Mouse (Mus musculus) kidney, postnatal 0 days (tissue): Measurements from ENCODE around the gene Srgap3. TPM values are rescaled to one million over a fixed set of nuclear protein-coding genes. Genes with fewer than 3 reads are reported as not detected.

Source experiments
- ATAC-seq: fragments of 200-750 bp; cut with Nextera tagmentation; replicated peaks from 2 replicates; pipeline ENCODE4 v1.8.0; 2017; ENCODE audit warnings: low read depth, moderate number of reproducible peaks, moderate TSS enrichment, moderate library complexity; ENCODE audit not compliant: low FRiP score
- DNase-seq: peaks from one replicate; pipeline ENCODE4 v3.0.0-alpha.2; 2016; ENCODE audit warnings: low spot score
- H3K27ac ChIP-seq: fragments of 300-500 bp; sonication (generic); 2 replicates; pipeline ENCODE4 v1.5.1; 2014; ENCODE audit warnings: mild to moderate bottlenecking
- H3K27me3 ChIP-seq: fragments of 300-500 bp; sonication (generic); 2 replicates; pipeline ENCODE4 v1.6.1; 2014; ENCODE audit warnings: low read length, mixed read lengths; ENCODE audit not compliant: insufficient read depth
- H3K36me3 ChIP-seq: fragments of 300-500 bp; sonication (generic); 2 replicates; pipeline ENCODE4 v1.6.1; 2014; ENCODE audit warnings: low read length, mixed read lengths; ENCODE audit not compliant: insufficient read depth
- H3K4me1 ChIP-seq: fragments of 300-500 bp; sonication (generic); replicated peaks from 2 replicates; pipeline ENCODE4 v1.6.1; 2014; ENCODE audit warnings: antibody characterized with exemption, low read length, mixed read lengths; ENCODE audit not compliant: insufficient read depth
- H3K4me2 ChIP-seq: fragments of 300-500 bp; sonication (generic); 2 replicates; pipeline ENCODE4 v1.6.1; 2014; ENCODE audit warnings: mild to moderate bottlenecking, low read length, moderate library complexity, mixed read lengths
- H3K4me3 ChIP-seq: fragments of 300-500 bp; sonication (generic); replicated peaks from 2 replicates; pipeline ENCODE4 v1.5.1; 2014; ENCODE audit warnings: low read depth, low read length
- H3K9ac ChIP-seq: fragments of 300-500 bp; sonication (generic); 2 replicates; pipeline ENCODE4 v1.6.1; 2014; ENCODE audit warnings: low read depth, low read length
- H3K9me3 ChIP-seq: fragments of 300-500 bp; sonication (generic); replicated peaks from 2 replicates; pipeline ENCODE4 v1.6.1; 2016; ENCODE audit warnings: low read length, inconsistent platforms, mixed read lengths
- CTCF ChIP-seq: IDR thresholded peaks from 2 replicates; pipeline ENCODE4 v1.5.1; 2016; ENCODE audit warnings: antibody characterized with exemption, low read depth, mild to moderate bottlenecking, moderate library complexity
- WGBS: fragments of 180-500 bp; shearing (Covaris S2); extraction: QIAGEN DNeasy Blood & Tissue Kit; methylation state at CpG from one replicate; pipeline ENCODE4 v1.1.7; 2014; 5-methylcytosine and 5-hydroxymethylcytosine counted together
- polyA plus RNA-seq: library from polyadenylated mRNA; unstranded; fragments of >200 nt; fragmentation: Nextera tagmentation; extraction: Ambion mirVana; gene quantifications from 2 replicates; pipeline ENCODE4 v1.2.1, GENCODE M21; 2015

Srgap3 gene
- polyA plus RNA-seq, 1 experiment from 2014 or later = 2.1 TPM

GRCm38 (mm10) chr6:112903796-112904195, 43.3 kb downstream of the Srgap3 start:
- no peaks in the 10 kb centered on the region for H3K27me3 ChIP-seq
- no peak for ATAC-seq
- DNase-seq = no peak
- H3K4me3 ChIP-seq = no peak overlapping the region
- H3K27ac ChIP-seq = no peak overlapping the region
- no peak overlapping the region for H3K9ac ChIP-seq
- WGBS = 93% methylated on average over 5 of the region's 5 CpGs
- no peak overlapping the region for H3K4me2 ChIP-seq
- TF ChIP-seq CTCF = no peak
- H3K9me3 ChIP-seq = no peaks in the 10 kb centered on the region
- no peaks in the 10 kb centered on the region for H3K4me1 ChIP-seq
- H3K36me3 ChIP-seq = no peaks in the 10 kb centered on the region

GRCm38 (mm10) chr6:112903226-112903625, 43.8 kb downstream of the Srgap3 start:
- Histone ChIP-seq H3K9me3 (no peaks in the 10 kb centered on the region), H3K27me3 (no peaks in the 10 kb centered on the region), H3K36me3 (no peaks in the 10 kb centered on the region), H3K4me2 (no peak overlapping the region), H3K4me1 (no peaks in the 10 kb centered on the region), H3K4me3 (no peak overlapping the region), H3K27ac (no peak overlapping the region), H3K9ac (no peak overlapping the region)
- DNase-seq (no peak), ATAC-seq (no peak)
- WGBS = 33% methylated on average over 7 of the region's 7 CpGs
- no peak for TF ChIP-seq CTCF

GRCm38 (mm10) chr6:112902791-112903190, 44.3 kb downstream of the Srgap3 start:
- Histone ChIP-seq H3K36me3 (no peaks in the 10 kb centered on the region), H3K9ac (no peak overlapping the region), H3K4me3 (no peak overlapping the region), H3K4me2 (no peak overlapping the region), H3K27me3 (no peaks in the 10 kb centered on the region), H3K4me1 (no peaks in the 10 kb centered on the region), H3K27ac (no peak overlapping the region), H3K9me3 (no peaks in the 10 kb centered on the region)
- WGBS = 35% methylated on average over 4 of the region's 4 CpGs
- no peak for TF ChIP-seq CTCF
- ATAC-seq (no peak), DNase-seq (no peak)

GRCm38 (mm10) chr6:112900306-112900705, 46.8 kb downstream of the Srgap3 start:
- Histone ChIP-seq H3K4me3 (no peak overlapping the region), H3K9me3 (no peaks in the 10 kb centered on the region), H3K27ac (no peak overlapping the region), H3K4me1 (no peaks in the 10 kb centered on the region), H3K27me3 (no peaks in the 10 kb centered on the region), H3K9ac (no peak overlapping the region), H3K4me2 (no peak overlapping the region), H3K36me3 (no peaks in the 10 kb centered on the region)
- DNase-seq (no peak), ATAC-seq (no peak)
- TF ChIP-seq CTCF = no peak
- WGBS = 90% methylated on average over 6 of the region's 6 CpGs

GRCm38 (mm10) chr6:112899711-112900110, 47.4 kb downstream of the Srgap3 start:
- 72% methylated on average over 1 of the region's 1 CpGs for WGBS
- ATAC-seq = no peak

GRCm38 (mm10) chr6:112899276-112899675, 47.8 kb downstream of the Srgap3 start:
- DNase-seq (no peak), ATAC-seq (no peak)
- no peaks in the 10 kb centered on the region for H3K27me3 ChIP-seq
- no peak overlapping the region for H3K4me2 ChIP-seq
- H3K27ac ChIP-seq = no peak overlapping the region
- TF ChIP-seq CTCF = no peak
- H3K36me3 ChIP-seq = no peaks in the 10 kb centered on the region
- 86% methylated on average over 5 of the region's 5 CpGs for WGBS
- H3K9ac ChIP-seq = no peak overlapping the region
- no peaks in the 10 kb centered on the region for H3K9me3 ChIP-seq
- no peak overlapping the region for H3K4me3 ChIP-seq
- H3K4me1 ChIP-seq = no peaks in the 10 kb centered on the region

More at GRCm38 (mm10) chr6:112899711-112900110, 47.4 kb downstream of the Srgap3 start:
- no peaks in the 10 kb centered on the region for H3K27me3 ChIP-seq
- no peak overlapping the region for H3K4me2 ChIP-seq
- no peaks in the 10 kb centered on the region for H3K9me3 ChIP-seq
- no peak for DNase-seq
- no peak overlapping the region for H3K27ac ChIP-seq
- H3K9ac ChIP-seq = no peak overlapping the region
- H3K4me3 ChIP-seq = no peak overlapping the region
- no peaks in the 10 kb centered on the region for H3K4me1 ChIP-seq
- H3K36me3 ChIP-seq = no peaks in the 10 kb centered on the region
- no peak for TF ChIP-seq CTCF

- H3K9ac ChIP-seq = no peak overlapping the region
- no peak overlapping the region for H3K4me3 ChIP-seq
- WGBS = 58% methylated on average over 4 of the region's 4 CpGs
- no peak overlapping the region for H3K4me2 ChIP-seq
- H3K27me3 ChIP-seq = no peaks in the 10 kb centered on the region
- no peak overlapping the region for H3K27ac ChIP-seq
- no peaks in the 10 kb centered on the region for H3K36me3 ChIP-seq
- no peaks in the 10 kb centered on the region for H3K9me3 ChIP-seq
- DNase-seq (no peak), ATAC-seq (no peak)
- no peaks in the 10 kb centered on the region for H3K4me1 ChIP-seq
- no peak for TF ChIP-seq CTCF
Measured at GRCm38 (mm10) chr6:112898435-112898834, 48.6 kb downstream of the Srgap3 start.
